Mouse (Mus musculus) kidney, postnatal 4 days (tissue): ENCODE results near the gene Srpk2.
"Not testable (repeated sequence)": the region's sequence is repeated elsewhere in the genome, so short reads cannot be mapped to it uniquely, and the experiment has no call there.

Source experiments
- DNase-seq, 2 experiments: peaks; one replicate each; pipeline ENCODE4 v3.0.0; 2021; ENCODE audit warnings: mixed read lengths in 2 of 2

The Srpk2 gene

GRCm38 (mm10) chr5:23500715-23501114 lies 183.7 kb downstream of the Srpk2 start:
- no peak for DNase-seq

GRCm38 (mm10) chr5:23499257-23499656 lies 185.2 kb downstream of the Srpk2 start:
- DNase-seq: no peak

- DNase-seq: no peak
Observed at GRCm38 (mm10) chr5:23497920-23498319, 186.5 kb downstream of the Srpk2 start.

GRCm38 (mm10) chr5:23496933-23497332 lies 187.5 kb downstream of the Srpk2 start:
- DNase-seq: no peak

GRCm38 (mm10) chr5:23496396-23496795 lies 188.0 kb downstream of the Srpk2 start:
- DNase-seq: no peak

- peak in 1 of 2 experiments; percentile 41 for DNase-seq
Observed at GRCm38 (mm10) chr5:23490797-23491196, 193.6 kb downstream of the Srpk2 start.

- DNase-seq: no peak
Observed at GRCm38 (mm10) chr5:23489231-23489630, 195.2 kb downstream of the Srpk2 start.

- no peak for DNase-seq
Observed at GRCm38 (mm10) chr5:23483811-23484210, 200.6 kb downstream of the Srpk2 start.

GRCm38 (mm10) chr5:23473098-23473873 lies 211.1 kb downstream of the Srpk2 start:
- no peak for DNase-seq

GRCm38 (mm10) chr5:23466546-23466945 lies 217.9 kb downstream of the Srpk2 start:
- DNase-seq: no peak

- DNase-seq: no peak
Observed at GRCm38 (mm10) chr5:23464743-23465142, 219.7 kb downstream of the Srpk2 start.

- DNase-seq: no peak
Observed at GRCm38 (mm10) chr5:23464247-23464646, 220.2 kb downstream of the Srpk2 start.

- no peak for DNase-seq
Observed at GRCm38 (mm10) chr5:23461688-23462087, 222.7 kb downstream of the Srpk2 start.

- DNase-seq: not testable (repeated sequence)
Observed at GRCm38 (mm10) chr5:23453561-23453960, 230.9 kb downstream of the Srpk2 start.
